Mouse (Mus musculus) liver, embryonic 14.5 days (tissue): ENCODE data around the gene Pcca.

ENCODE experiments used
- CTCF ChIP-seq: IDR thresholded peaks from 2 replicates; pipeline ENCODE4 v1.5.1; 2016; ENCODE audit warnings: antibody characterized with exemption, low read depth, control low read depth
- EP300 ChIP-seq: IDR thresholded peaks from 2 replicates; pipeline ENCODE4 v1.6.1; 2016; ENCODE audit warnings: antibody characterized with exemption, low read depth

GRCm38 (mm10) chr14:122675661-122676060 lies 141.5 kb downstream of the Pcca start:
- TF ChIP-seq CTCF (no peak), EP300 (no peak)
